Mouse (Mus musculus): Measurements from ENCODE around the gene Uri1.

DNA sequence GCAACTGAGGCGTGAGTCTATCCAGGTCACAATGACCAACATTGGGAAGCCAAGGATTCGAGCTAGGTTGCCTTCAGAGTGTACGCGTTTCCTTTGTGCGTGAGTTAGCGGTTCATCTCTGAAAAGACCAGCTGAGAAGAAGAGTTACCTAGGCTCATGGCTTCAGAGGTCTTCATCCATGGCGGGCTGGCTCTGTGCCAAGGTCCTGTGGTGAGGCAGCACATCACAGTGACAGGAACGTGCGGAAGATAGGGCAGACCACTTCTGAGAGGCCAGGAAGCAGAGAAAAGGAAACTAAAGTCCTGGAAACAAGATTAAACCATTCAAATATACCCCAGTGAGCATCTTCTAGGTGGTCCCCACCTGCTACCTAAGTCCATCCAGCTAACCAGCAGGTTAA, 30.9 kb upstream of the Uri1 start:
- no peak for TF ChIP-seq CTCF (IDR thresholded peaks at IDR 0.05; ENCODE audit: low read depth, low read length)
- no peak for TF ChIP-seq POLR2A (IDR thresholded peaks at IDR 0.05; ENCODE audit: insufficient read depth, low read length)
- no peak for TF ChIP-seq EP300 (IDR thresholded peaks at IDR 0.05; ENCODE audit: insufficient read depth, low read depth, low read length)
